Mouse (Mus musculus): ENCODE data around the gene Erc1. TPM values are rescaled to one million over a fixed set of nuclear protein-coding genes. Genes with fewer than 3 reads are reported as not detected.

Gene Erc1
- polyA plus RNA-seq, 1 experiment from 2014 or later: 13.9 TPM

DNA sequence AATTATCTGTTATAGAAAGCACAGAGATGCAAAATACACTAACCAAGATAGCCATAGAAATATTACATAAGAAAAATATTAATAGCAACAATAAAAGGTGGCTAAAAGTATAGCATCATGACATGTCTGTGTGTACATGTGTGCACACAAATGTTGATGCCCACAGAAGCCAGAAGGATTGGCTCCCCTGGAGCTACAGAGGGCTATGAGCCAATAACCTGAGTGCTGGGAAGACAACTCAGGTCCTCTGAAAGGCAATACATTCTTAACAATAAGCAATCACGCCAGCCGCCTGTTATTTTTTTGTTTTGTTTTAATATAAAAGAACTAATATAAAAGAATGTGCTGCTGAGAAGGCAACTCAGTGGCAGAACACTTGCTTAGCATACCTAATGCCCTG is 44.7 kb downstream of the Erc1 start:
- 99% methylated on average over 2 of the region's 2 CpGs for WGBS
- no peak overlapping the region for H3K4me2 ChIP-seq
- no peaks in the 10 kb centered on the region for H3K27me3 ChIP-seq
- H3K4me1 ChIP-seq (replicated peaks): no peaks in the 10 kb centered on the region
- no peaks in the 10 kb centered on the region for H3K9me3 ChIP-seq (replicated peaks)
- H3K4me3 ChIP-seq: no peak overlapping the region
- no peaks in the 10 kb centered on the region for H3K36me3 ChIP-seq
- no peak for ATAC-seq (replicated peaks; ENCODE audit: insufficient number of reproducible peaks, insufficient read depth, low FRiP score, low read depth)
- no peak overlapping the region for H3K27ac ChIP-seq
- no peak overlapping the region for H3K9ac ChIP-seq

DNA sequence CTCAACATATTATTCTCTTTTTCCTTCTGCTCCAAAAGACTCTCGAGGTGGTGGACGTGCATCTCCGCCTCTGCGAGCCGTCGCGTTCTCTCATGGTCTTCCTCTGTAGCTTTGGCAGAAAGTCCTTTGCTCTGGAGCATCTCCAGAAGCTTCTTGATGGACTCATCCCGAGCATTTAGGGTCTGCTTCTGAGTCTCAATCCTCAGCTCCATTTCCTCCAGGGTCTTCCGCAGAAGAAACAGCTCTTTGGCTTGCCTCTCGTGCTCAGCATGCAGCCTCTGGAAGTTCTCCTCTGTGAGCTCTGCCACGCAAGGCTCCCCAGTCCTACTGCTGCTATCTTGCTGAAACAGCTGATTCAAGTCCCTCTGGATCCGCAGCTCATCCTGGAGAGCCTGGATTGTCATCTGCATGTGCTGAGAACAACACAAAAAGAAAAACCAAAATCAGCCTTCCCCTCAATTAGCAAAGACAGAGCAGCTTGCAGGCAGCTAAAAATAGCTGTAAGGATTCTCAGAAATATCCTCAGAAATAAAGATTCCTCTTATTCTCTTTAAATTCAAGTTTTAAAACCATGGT is 51.0 kb downstream of the Erc1 start:
- ATAC-seq (replicated peaks; ENCODE audit: insufficient number of reproducible peaks, insufficient read depth, low FRiP score, low read depth): no peak
- Histone ChIP-seq H3K27me3 (no peaks in the 10 kb centered on the region), H3K27ac (no peak overlapping the region), H3K36me3 (peaks cover 7% of the 10 kb centered on the region; the same call in 1 of the 2 replicates), H3K4me2 (no peak overlapping the region), H3K9me3 (replicated peaks) (no peaks in the 10 kb centered on the region), H3K9ac (no peak overlapping the region), H3K4me3 (no peak overlapping the region), H3K4me1 (replicated peaks) (no peaks in the 10 kb centered on the region)
- 85% methylated on average over 12 of the region's 12 CpGs for WGBS

DNA sequence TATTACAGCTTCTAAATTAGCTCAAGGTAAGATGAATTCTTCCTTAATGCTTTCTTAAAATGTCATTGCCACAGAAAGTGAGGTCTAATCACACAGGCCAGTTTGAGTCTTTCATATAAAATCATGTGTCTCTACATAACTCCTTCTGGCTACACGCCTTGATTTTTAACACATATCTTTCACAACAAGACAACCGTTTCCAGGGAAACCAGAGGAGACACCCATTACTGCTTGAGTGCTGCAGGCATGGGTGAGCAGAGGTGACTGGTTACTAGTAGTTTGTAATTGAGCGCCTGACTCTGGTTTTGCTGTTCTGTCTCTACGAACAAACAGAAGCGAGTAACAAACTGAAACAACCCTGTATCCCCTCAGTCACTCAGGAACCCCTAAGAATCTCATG is 51.7 kb downstream of the Erc1 start:
- no peak overlapping the region for H3K27ac ChIP-seq
- WGBS: 91% methylated on average over 5 of the region's 5 CpGs
- H3K9ac ChIP-seq: no peak overlapping the region
- H3K4me3 ChIP-seq: no peak overlapping the region
- ATAC-seq (replicated peaks; ENCODE audit: insufficient number of reproducible peaks, insufficient read depth, low FRiP score, low read depth): no peak
- no peaks in the 10 kb centered on the region for H3K27me3 ChIP-seq
- H3K4me1 ChIP-seq (replicated peaks): no peaks in the 10 kb centered on the region
- peaks cover 7% of the 10 kb centered on the region; the same call in 1 of the 2 replicates for H3K36me3 ChIP-seq
- no peaks in the 10 kb centered on the region for H3K9me3 ChIP-seq (replicated peaks)
- H3K4me2 ChIP-seq: no peak overlapping the region

DNA sequence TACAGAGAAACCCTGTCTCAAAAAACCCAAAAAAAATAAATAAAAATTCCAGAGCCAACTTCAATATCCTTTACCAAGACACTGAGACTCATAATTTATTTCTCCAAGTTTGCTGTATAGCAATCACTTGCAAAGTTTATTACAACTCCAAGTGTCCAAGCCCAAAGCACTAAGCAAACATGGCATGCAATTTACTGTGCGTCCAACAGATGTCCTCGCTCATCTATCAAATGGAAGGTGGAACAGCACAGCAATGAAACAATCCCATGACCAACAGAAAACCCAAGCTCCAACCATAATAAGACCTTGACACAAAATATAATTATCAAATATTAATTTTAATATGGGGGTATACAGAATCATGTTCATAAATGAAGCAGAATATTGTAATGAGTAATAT is 55.4 kb downstream of the Erc1 start:
- no peaks in the 10 kb centered on the region for H3K27me3 ChIP-seq
- H3K4me2 ChIP-seq: no peak overlapping the region
- H3K36me3 ChIP-seq: peaks cover 7% of the 10 kb centered on the region; the same call in 1 of the 2 replicates
- H3K27ac ChIP-seq: no peak overlapping the region
- WGBS: 31% methylated on average over 2 of the region's 2 CpGs
- no peak overlapping the region for H3K4me3 ChIP-seq
- H3K4me1 ChIP-seq (replicated peaks): no peaks in the 10 kb centered on the region
- ATAC-seq (replicated peaks; ENCODE audit: insufficient number of reproducible peaks, insufficient read depth, low FRiP score, low read depth): no peak
- H3K9ac ChIP-seq: no peak overlapping the region
- H3K9me3 ChIP-seq (replicated peaks): no peaks in the 10 kb centered on the region

DNA sequence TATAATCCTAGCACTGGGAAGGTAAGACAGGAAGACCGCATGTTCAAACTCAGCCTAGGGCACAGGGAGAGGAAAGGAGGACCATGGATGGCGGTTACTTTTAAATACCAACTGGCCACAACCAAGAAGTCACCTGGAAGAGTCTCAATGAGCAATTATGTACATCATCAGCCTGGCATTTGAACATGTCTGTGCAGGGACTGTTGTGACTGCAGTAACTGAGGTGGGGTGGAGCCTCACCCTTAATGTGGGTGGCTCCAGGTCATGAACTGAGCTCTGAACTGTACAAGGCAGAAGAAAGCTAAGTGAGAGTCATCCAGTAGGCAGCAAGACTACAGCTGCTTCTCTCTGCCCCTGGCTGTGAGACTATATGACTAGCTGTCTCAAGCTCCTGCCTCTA is 65.6 kb downstream of the Erc1 start:
- no peaks in the 10 kb centered on the region for H3K27me3 ChIP-seq
- no peak overlapping the region for H3K9ac ChIP-seq
- no peak for ATAC-seq (replicated peaks; ENCODE audit: insufficient number of reproducible peaks, insufficient read depth, low FRiP score, low read depth)
- H3K9me3 ChIP-seq (replicated peaks): no peaks in the 10 kb centered on the region
- no peak overlapping the region for H3K4me3 ChIP-seq
- H3K4me2 ChIP-seq: no peak overlapping the region
- H3K27ac ChIP-seq: no peak overlapping the region
- 95% methylated on average over 2 of the region's 2 CpGs for WGBS
- no peaks in the 10 kb centered on the region; the same call in 1 of the 2 replicates for H3K36me3 ChIP-seq
- H3K4me1 ChIP-seq (replicated peaks): no peaks in the 10 kb centered on the region

DNA sequence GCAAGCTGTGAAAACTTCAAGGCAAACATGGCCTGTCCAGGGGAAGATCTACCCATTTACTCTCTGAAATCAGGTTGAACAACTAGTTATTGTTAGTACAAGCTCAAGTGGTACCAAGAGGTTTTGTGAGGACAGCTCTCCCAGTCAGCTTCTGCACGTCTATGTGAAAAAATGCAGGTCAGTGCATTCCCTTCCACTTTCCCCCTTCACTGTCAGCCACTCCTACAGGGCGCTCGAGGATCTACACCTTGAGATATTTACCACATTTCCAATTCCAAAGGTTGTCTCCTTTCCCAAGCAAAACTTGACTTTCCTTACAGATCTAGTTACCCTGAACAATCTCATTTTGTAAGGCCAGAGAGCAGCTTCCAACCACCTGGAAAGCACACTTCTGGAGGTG is 66.9 kb downstream of the Erc1 start:
- H3K4me1 ChIP-seq (replicated peaks): no peaks in the 10 kb centered on the region
- no peak overlapping the region for H3K9ac ChIP-seq
- no peak for ATAC-seq (replicated peaks; ENCODE audit: insufficient number of reproducible peaks, insufficient read depth, low FRiP score, low read depth)
- H3K9me3 ChIP-seq (replicated peaks): no peaks in the 10 kb centered on the region
- H3K4me2 ChIP-seq: no peak overlapping the region
- H3K4me3 ChIP-seq: no peak overlapping the region
- 54% methylated on average over 3 of the region's 3 CpGs for WGBS
- no peaks in the 10 kb centered on the region; the same call in 1 of the 2 replicates for H3K36me3 ChIP-seq
- H3K27me3 ChIP-seq: no peaks in the 10 kb centered on the region
- H3K27ac ChIP-seq: no peak overlapping the region

DNA sequence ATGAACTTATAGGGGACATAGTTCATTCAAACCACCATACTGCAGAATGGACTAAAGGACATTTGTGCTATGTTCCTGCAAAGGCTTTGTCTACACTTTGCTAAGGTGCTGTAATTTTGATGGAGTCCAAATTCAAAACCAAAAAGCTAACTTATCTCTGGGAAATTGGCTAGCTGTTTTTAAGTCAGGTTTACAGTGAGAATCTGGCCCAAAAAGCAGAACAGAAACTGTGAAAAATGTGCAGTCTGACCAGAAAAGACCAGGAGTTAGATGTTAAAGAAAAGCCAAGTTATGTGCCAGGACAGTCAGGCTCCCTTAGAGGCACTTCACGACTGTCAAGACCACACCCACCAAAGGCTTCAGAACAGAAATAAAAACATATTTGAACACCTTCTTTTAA is 79.2 kb downstream of the Erc1 start:
- H3K9me3 ChIP-seq (replicated peaks): no peaks in the 10 kb centered on the region
- no peaks in the 10 kb centered on the region for H3K4me1 ChIP-seq (replicated peaks)
- H3K27me3 ChIP-seq: no peaks in the 10 kb centered on the region
- H3K4me3 ChIP-seq: no peak overlapping the region
- no peak overlapping the region for H3K4me2 ChIP-seq
- H3K9ac ChIP-seq: no peak overlapping the region
- H3K27ac ChIP-seq: no peak overlapping the region
- H3K36me3 ChIP-seq: peaks cover 4% of the 10 kb centered on the region; the same call in 1 of the 2 replicates
- 70% methylated on average over 1 of the region's 1 CpGs for WGBS
- no peak for ATAC-seq (replicated peaks; ENCODE audit: insufficient number of reproducible peaks, insufficient read depth, low FRiP score, low read depth)

DNA sequence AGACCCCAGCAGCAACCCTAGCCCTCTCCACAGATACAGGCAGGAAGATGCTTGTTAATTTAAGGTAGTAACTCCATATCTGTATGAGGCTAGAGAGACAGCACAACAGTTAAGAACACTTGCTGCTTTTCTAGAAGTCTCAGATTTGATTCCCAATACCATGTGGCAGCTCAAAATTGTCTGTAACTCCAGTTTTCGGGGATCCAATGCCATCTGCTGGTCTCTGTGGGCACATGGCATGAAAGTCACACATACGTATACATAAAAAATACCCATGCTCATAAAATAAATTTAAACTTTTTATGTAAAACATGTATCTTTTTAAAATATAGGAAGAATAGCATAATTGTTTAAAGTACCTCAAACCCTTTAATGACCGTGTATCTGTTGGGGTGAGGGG is 83.6 kb downstream of the Erc1 start:
- Histone ChIP-seq H3K27ac (no peak overlapping the region), H3K36me3 (peaks cover 3% of the 10 kb centered on the region; the same call in 1 of the 2 replicates), H3K4me1 (replicated peaks) (no peaks in the 10 kb centered on the region; the same call in 1 of the 2 replicates), H3K9me3 (replicated peaks) (no peaks in the 10 kb centered on the region), H3K27me3 (no peaks in the 10 kb centered on the region), H3K4me3 (no peak overlapping the region), H3K4me2 (no peak overlapping the region), H3K9ac (no peak overlapping the region)
- ATAC-seq (replicated peaks; ENCODE audit: insufficient number of reproducible peaks, insufficient read depth, low FRiP score, low read depth): no peak
- 92% methylated on average over 3 of the region's 3 CpGs for WGBS

DNA sequence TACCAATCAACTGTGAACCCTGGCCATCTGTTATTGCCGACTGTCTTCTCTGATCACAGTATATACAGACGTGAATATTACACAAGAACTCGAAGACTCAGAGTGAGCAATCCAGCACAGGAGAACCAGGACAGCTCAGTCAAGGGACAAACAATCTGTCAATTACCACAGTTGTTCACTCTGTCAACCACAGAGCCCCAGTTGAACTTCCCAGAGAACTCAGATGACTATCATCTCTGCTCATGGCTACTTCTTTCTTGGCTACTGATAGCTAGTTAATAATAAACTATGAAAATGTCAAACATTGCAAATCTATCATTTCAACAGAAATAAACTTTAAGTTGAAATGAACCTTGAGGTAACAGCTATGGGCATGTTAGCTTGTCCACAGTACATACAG is 88.1 kb downstream of the Erc1 start:
- H3K36me3 ChIP-seq: peaks cover 3% of the 10 kb centered on the region; the same call in 1 of the 2 replicates
- H3K4me2 ChIP-seq: no peak overlapping the region
- ATAC-seq (replicated peaks; ENCODE audit: insufficient number of reproducible peaks, insufficient read depth, low FRiP score, low read depth): no peak
- H3K27ac ChIP-seq: no peak overlapping the region
- no peak overlapping the region for H3K4me3 ChIP-seq
- no peaks in the 10 kb centered on the region for H3K27me3 ChIP-seq
- H3K9ac ChIP-seq: no peak overlapping the region
- H3K4me1 ChIP-seq (replicated peaks): peaks cover 2% of the 10 kb centered on the region; the same call in 1 of the 2 replicates
- 87% methylated on average over 3 of the region's 3 CpGs for WGBS
- no peaks in the 10 kb centered on the region for H3K9me3 ChIP-seq (replicated peaks)

DNA sequence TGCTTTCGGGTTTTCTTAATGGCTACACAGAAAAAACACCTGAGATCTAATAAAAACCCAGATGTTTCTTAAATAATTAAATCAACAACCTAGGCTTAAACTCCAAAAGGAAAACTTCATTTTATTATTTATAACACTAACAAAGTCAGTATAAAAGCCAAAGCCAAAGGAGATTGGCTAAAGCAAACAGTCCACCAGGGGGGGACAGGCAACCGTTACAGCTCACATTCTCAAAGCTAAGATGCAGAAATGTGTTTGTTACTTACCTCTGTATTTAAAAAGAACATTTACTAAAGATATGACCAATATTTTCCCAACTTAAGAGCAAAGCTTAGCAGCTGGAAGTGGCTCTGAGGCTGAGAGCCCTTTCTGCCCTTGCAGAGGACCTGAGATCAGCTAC is 89.5 kb downstream of the Erc1 start:
- no peak overlapping the region for H3K27ac ChIP-seq
- H3K9me3 ChIP-seq (replicated peaks): no peaks in the 10 kb centered on the region
- ATAC-seq (replicated peaks; ENCODE audit: insufficient number of reproducible peaks, insufficient read depth, low FRiP score, low read depth): no peak
- 88% methylated on average over 2 of the region's 2 CpGs for WGBS
- H3K4me2 ChIP-seq: no peak overlapping the region
- no peak overlapping the region for H3K9ac ChIP-seq
- H3K36me3 ChIP-seq: peaks cover 3% of the 10 kb centered on the region; the same call in 1 of the 2 replicates
- no peaks in the 10 kb centered on the region for H3K27me3 ChIP-seq
- peaks cover 2% of the 10 kb centered on the region; the same call in 1 of the 2 replicates for H3K4me1 ChIP-seq (replicated peaks)
- H3K4me3 ChIP-seq: no peak overlapping the region

DNA sequence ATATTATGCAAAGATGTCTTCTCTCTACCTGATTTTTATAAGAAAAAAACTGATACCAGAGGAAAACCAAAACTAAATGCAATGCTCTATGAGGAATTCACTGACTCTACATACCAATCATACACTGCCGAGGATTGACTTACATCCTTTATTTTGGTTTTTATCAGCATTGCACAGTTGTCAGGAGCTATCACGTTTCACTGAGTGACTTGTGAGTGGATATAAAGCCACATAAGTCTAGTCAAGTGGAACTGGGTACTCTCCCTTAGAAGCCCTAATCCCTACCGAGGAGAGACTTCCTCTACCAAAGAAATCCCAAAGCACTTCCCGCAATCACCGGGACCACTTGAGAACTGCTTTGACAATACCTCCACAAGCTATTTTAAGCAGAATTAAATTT is 90.2 kb downstream of the Erc1 start:
- Histone ChIP-seq H3K4me1 (replicated peaks) (0 out of 2 replicates have a peak, but pooled peaks cover 2% of the 10 kb centered on the region), H3K4me3 (no peak overlapping the region), H3K27me3 (no peaks in the 10 kb centered on the region), H3K4me2 (no peak overlapping the region), H3K36me3 (peaks cover 3% of the 10 kb centered on the region; the same call in 1 of the 2 replicates), H3K27ac (no peak overlapping the region), H3K9me3 (replicated peaks) (no peaks in the 10 kb centered on the region), H3K9ac (no peak overlapping the region)
- WGBS: 36% methylated on average over 5 of the region's 5 CpGs
- ATAC-seq (replicated peaks; ENCODE audit: insufficient number of reproducible peaks, insufficient read depth, low FRiP score, low read depth): no peak

DNA sequence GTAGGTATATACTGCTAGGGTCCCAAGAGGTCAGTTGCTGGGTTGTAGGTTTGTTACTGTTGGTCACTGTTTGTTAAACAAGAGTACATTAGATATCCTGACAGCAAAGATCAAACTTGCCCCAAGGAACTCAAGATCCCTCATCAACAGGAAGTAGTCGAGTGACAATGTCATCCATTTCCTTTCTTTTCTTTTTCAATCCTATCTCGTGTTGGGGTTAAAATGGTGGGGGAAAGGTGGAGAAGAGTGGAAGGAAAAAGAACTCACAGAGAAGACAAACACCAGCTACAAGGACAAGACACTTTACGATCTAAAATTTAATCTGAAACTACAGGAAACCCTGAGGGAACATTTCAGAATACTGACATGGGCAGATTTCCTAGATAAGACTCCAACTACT is 92.1 kb downstream of the Erc1 start:
- Histone ChIP-seq H3K4me2 (no peak overlapping the region), H3K9ac (no peak overlapping the region), H3K27me3 (no peaks in the 10 kb centered on the region), H3K36me3 (peaks cover 16% of the 10 kb centered on the region), H3K4me3 (no peak overlapping the region), H3K4me1 (replicated peaks) (0 out of 2 replicates have a peak, but pooled peaks cover 2% of the 10 kb centered on the region), H3K9me3 (replicated peaks) (no peaks in the 10 kb centered on the region), H3K27ac (no peak overlapping the region)
- 56% methylated on average over 3 of the region's 3 CpGs for WGBS
- no peak for ATAC-seq (replicated peaks; ENCODE audit: insufficient number of reproducible peaks, insufficient read depth, low FRiP score, low read depth)
